Mouse (Mus musculus) ovary, adult 18-20 months (tissue): ENCODE measurements at regions not wholly inside any gene's neighbourhood (a gene's known extent, or its start where the extent isn't known, plus 50 kb on each side); places are given as distances from the start of the nearest gene placed in this dataset.

ENCODE experiments used
- DNase-seq: peaks from one replicate; pipeline ENCODE4 v3.0.0; 2022; ENCODE audit warnings: low spot score, mixed read lengths

- no peak for DNase-seq
Measured at GRCm38 (mm10) chr2:61527127-61527526, 51.3 kb upstream of the Tank start.

GRCm38 (mm10) chr2:61524060-61524734 is 54.2 kb upstream of the Tank start:
- no peak for DNase-seq

GRCm38 (mm10) chr2:61514445-61515123 is 63.8 kb upstream of the Tank start:
- DNase-seq: no peak

- no peak for DNase-seq
Measured at GRCm38 (mm10) chr2:61513787-61514444, 64.5 kb upstream of the Tank start.

- no peak for DNase-seq
Measured at GRCm38 (mm10) chr2:61503594-61503993, 74.8 kb upstream of the Tank start.

- no peak for DNase-seq
Measured at GRCm38 (mm10) chr2:61501922-61502321, 76.5 kb upstream of the Tank start.

GRCm38 (mm10) chr2:61499266-61499665 is 79.1 kb upstream of the Tank start:
- no peak for DNase-seq

GRCm38 (mm10) chr2:61497930-61498329 is 80.5 kb upstream of the Tank start:
- no peak for DNase-seq

- no peak for DNase-seq
Measured at GRCm38 (mm10) chr2:61496968-61497367, 81.4 kb upstream of the Tank start.

- peak; percentile 23 for DNase-seq
Measured at GRCm38 (mm10) chr2:61493918-61494712, 84.3 kb upstream of the Tank start.

- DNase-seq: no peak
Measured at GRCm38 (mm10) chr2:61492043-61492743, 86.2 kb upstream of the Tank start.

- no peak for DNase-seq
Measured at GRCm38 (mm10) chr2:61490436-61491109, 87.8 kb upstream of the Tank start.

- no peak for DNase-seq
Measured at GRCm38 (mm10) chr2:61489762-61490161, 88.6 kb upstream of the Tank start.

- no peak for DNase-seq
Measured at GRCm38 (mm10) chr2:61483820-61484219, 94.6 kb upstream of the Tank start.

GRCm38 (mm10) chr2:61476648-61477047 is 101.7 kb upstream of the Tank start:
- no peak for DNase-seq

- DNase-seq: no peak
Measured at GRCm38 (mm10) chr2:61474626-61475025, 103.8 kb upstream of the Tank start.

GRCm38 (mm10) chr2:61470521-61470920 is 107.9 kb upstream of the Tank start:
- DNase-seq: no peak

- DNase-seq: no peak
Measured at GRCm38 (mm10) chr2:61470064-61470463, 108.3 kb upstream of the Tank start.

- DNase-seq: no peak
Measured at GRCm38 (mm10) chr2:61455902-61456301, 122.5 kb upstream of the Tank start.

GRCm38 (mm10) chr2:61454729-61455128 is 123.7 kb upstream of the Tank start:
- no peak for DNase-seq

GRCm38 (mm10) chr2:61454311-61454728 is 124.1 kb upstream of the Tank start:
- DNase-seq: peak; percentile 64
